Mouse (Mus musculus) frontal cortex, postnatal 25 days (tissue): ENCODE data around the gene Dram1.

Experiments used
- DNase-seq, 2 experiments: peaks; one replicate each; pipeline ENCODE4 v3.0.0; 2022; ENCODE audit warnings: low spot score in 2 of 2

The Dram1 gene

GRCm38 (mm10) chr10:88351411-88352103, 27.3 kb downstream of the Dram1 start:
- no peak for DNase-seq

- DNase-seq, result no peak
Observed at GRCm38 (mm10) chr10:88350687-88351086, 28.2 kb downstream of the Dram1 start.

- no peak for DNase-seq
Observed at GRCm38 (mm10) chr10:88349800-88350199, 29.1 kb downstream of the Dram1 start.

DNA sequence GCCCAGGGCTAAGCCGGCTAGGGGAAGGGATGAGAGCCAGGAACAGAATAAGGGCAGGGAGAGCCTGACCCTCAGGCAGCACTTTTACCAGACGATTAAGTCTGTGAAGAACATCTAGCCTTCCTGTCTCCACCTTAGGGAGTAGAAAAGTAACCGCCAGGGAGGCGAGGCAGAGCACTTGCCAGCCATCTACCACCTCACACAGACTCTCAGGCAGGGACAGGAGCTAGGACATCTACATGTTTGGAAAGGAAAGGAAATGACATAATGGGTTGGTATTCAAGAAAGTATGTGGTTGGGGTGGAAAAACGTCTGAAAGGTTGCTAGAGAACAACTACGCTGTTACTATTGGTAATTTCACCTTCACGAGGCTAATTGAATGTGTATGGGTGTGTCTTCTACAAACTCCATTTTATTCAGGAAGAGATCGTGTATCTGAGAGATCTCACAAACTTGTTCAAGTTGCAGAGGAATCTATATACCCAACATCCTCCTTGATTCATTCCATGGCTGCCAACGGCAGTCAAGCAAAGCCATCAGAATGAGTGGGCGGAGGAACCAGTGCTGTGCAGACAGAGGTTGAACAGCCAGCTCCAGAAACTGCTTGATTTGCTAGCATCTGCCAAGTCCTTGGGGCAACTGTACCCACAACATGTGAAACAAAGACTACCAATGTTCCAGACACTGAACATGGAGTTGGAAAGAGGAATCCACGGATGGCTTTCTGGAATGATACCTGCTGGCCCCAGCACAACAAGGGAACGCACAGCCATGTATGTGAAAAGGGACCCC, 32.2 kb downstream of the Dram1 start:
- DNase-seq, result no peak

DNA sequence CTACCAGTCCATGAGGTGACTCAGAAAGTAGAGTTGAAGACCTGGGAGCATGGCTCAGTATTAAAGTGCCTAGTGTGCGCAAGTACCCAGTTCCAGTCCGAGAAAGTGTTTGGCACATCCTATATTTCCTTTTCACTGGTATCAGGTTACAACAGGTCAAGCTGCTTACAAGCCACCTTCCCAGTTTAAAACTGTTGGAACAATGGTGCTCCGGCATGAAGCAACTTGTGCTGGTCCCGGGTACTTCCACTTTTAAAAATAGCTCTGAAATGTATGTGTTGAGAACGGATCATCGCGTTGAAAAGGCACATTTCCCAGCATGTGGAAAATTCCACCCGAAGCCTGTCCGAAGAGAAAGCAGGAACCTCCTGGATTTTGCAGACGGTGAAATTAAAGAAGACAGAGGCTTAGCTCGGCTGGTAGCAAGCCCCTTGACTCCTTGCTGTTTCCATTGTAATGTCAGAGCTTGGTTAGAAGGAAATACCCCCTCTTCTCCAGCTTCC, 32.9 kb downstream of the Dram1 start:
- DNase-seq, result no peak

- no peak for DNase-seq
Observed at GRCm38 (mm10) chr10:88341368-88341767, 37.5 kb downstream of the Dram1 start.

DNA sequence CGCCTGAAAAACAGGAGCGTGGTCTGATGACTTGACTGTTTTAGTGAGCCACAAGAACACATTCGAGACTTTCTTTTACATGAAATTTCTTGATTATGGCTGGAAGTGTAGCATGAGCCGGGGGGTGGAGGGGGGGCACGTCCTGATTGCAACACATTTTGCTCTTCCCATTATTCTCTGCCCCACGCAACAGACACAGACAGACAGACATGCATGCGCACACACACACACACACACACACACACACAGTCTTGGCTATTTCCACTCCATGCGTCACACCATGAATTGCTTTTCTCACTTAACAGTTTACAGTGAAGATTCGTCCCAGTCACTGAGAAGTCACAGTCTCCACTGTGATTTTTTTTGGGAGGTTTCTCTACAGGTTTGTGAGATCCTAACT, 38.2 kb downstream of the Dram1 start:
- DNase-seq, result no peak

GRCm38 (mm10) chr10:88330695-88331094, 48.2 kb downstream of the Dram1 start:
- no peak for DNase-seq

DNA sequence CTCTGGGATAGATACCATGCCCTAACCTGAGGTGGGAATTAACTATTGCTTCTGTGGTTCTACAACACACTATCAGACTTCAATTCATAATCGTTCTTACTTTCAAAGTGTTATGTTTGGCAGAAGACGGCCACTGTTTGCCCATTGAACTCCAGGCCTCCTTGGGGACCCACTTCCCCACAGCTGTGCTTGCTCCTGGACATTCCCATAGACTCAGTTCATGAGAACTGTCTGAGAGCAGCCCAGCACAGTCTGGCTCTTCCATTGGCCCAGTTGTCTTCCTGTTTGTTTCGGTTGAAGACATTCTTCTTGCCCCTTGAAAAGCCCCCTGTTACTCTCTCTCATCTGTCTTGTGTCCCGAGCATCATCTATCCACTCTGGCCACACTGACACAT, 50.8 kb downstream of the Dram1 start:
- DNase-seq, result no peak

DNA sequence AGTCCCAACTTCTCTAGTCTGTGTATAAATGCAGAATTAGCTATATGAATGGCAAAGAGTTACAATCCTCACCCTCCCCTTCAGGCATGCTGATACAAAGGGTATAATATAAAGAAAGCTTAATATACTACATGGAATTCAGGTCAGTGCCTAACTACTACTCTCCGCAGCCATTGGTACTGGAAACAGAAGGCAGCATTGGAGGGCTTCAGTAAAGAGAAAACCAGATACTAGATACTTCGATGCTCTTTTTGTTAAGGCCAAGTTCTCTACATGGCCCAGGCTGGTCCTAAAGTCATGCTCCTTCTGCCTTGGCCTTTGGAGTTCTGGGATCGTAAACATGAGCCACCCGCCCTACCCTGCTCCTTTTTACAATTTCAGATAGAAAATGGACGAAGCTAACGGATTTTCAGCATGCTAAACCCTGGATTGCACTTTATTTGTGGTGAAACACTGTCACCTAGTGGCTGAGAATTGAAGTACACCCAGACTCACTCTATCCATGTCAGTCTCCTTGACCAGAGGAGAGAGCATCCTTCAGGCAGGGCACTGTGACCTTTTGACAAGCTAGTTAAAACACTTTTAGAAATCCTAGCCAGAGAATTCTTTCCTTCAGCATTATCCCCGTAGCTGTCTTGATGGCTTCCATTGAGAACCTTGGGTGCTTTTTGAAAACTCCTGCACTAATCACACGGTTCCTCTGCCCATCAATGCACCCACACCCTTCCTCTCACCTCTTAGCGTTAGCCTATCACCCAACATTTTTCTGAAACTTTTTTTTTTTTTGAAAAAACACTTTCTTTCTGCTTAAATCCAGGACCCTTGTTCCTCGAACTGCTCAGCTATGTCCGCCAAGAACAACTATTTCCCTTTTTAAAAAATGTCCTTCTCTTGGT, 51.5 kb downstream of the Dram1 start:
- peak; percentile 72 to 82 for DNase-seq

- DNase-seq, result no peak
Observed at GRCm38 (mm10) chr10:88321739-88322138, 57.1 kb downstream of the Dram1 start.

- DNase-seq, result no peak
Observed at GRCm38 (mm10) chr10:88320714-88321416, 58.0 kb downstream of the Dram1 start.

- no peak for DNase-seq
Observed at GRCm38 (mm10) chr10:88318179-88318578, 60.7 kb downstream of the Dram1 start.

- DNase-seq, result no peak
Observed at GRCm38 (mm10) chr10:88317151-88317550, 61.7 kb downstream of the Dram1 start.

DNA sequence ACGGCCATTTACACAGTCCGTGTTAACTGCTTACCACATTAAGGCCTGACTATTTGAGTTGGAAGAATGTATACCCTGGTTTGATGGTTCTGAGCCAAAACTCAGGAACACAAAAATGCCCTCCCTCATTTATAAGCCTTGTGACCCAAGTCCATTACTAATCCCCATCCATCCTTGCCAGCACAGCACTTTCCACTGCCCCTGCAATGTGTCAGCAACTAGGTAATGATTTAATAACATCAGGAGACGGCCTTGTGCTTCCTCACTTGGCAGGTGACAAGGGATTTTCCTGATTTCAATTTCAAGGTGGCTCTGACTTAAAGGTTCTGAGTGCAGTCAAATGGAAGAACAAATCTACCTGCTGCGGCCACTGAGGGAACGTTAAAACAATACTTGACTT, 64.0 kb downstream of the Dram1 start:
- no peak for DNase-seq

- DNase-seq, result no peak
Observed at GRCm38 (mm10) chr10:88309851-88310250, 69.0 kb downstream of the Dram1 start.

- no peak for DNase-seq
Observed at GRCm38 (mm10) chr10:88306235-88306634, 72.6 kb downstream of the Dram1 start.

GRCm38 (mm10) chr10:88304302-88304701, 74.6 kb downstream of the Dram1 start:
- peak; percentile 57 to 76 for DNase-seq

- DNase-seq, result no peak
Observed at GRCm38 (mm10) chr10:88303079-88303478, 75.8 kb downstream of the Dram1 start.

DNA sequence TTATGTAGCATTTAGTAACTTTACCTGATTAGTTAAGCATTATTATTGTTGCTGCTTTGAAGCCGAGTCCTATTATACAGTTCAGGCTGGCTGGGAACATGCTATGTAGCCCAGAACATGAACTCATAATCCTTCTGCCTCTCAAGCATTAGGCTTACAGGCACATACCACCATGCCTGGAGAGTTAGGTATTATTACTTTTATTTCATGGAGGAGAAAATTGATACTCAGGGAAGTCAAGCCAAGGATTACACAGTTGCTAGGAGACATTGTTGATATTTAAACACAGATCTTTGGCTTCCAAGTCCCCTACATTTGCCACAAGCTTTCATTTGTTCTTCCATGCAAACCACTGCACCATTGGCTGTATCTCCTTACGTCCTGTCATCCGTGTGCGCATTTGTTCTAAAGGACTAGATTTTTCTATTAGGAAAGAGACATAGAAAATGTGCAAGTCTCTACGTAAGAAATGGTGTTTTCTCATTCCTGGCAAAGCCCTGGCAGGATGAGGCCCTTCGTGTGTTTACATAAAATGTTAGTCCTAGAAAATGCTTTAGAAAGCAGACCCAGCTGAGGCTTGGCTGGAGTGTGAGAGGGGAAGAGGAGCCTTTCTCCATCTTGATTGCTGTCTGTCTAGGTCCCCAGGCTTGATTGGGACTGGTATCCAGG, 76.9 kb downstream of the Dram1 start:
- no peak for DNase-seq

DNA sequence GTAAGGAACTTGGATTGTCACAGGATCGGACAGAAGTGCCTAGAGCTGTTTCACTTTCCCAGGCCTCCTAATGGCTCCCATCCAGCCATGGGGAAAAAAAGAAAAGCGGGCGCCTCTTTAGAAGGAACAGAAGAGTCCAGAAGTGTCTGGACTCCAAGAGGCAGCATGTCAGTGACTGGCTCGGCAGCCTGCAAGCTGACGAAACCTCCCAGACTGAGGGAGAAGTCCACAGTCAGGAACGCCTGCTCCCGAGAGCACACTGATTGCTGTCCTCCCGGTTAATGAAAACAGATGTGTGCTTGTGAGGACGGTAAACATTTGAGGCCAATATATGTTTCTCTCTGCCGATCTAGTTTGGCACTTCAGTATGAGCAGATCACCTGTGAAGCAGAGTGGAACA, 81.9 kb downstream of the Dram1 start:
- DNase-seq, result no peak
